Mouse (Mus musculus) lung, embryonic 14.5 days (tissue): Measurements from ENCODE around the gene Msl1. TPM values are rescaled to one million over a fixed set of nuclear protein-coding genes. Genes with fewer than 3 reads are reported as not detected.

Experiments used
- ATAC-seq: fragments of 200-750 bp; cut with Nextera tagmentation; 2 replicates; pipeline ENCODE4 v1.8.0; 2017; ENCODE audit warnings: mild to moderate bottlenecking, moderate TSS enrichment, moderate library complexity; ENCODE audit not compliant: insufficient read depth
- DNase-seq: peaks from one replicate; pipeline ENCODE4 v3.0.0-alpha.2; 2015
- H3K27ac ChIP-seq: fragments of 300-500 bp; sonication (generic); 2 replicates; pipeline ENCODE4 v1.5.1; 2014; ENCODE audit warnings: low read depth, mild to moderate bottlenecking, moderate library complexity
- H3K27me3 ChIP-seq: fragments of 300-500 bp; sonication (generic); 2 replicates; pipeline ENCODE4 v1.6.1; 2014; ENCODE audit warnings: low read length, control low read depth; ENCODE audit not compliant: insufficient read depth
- H3K36me3 ChIP-seq: fragments of 300-500 bp; sonication (generic); 2 replicates; pipeline ENCODE4 v1.6.1; 2014; ENCODE audit warnings: control low read depth; ENCODE audit not compliant: insufficient read depth
- H3K4me1 ChIP-seq: fragments of 300-500 bp; sonication (generic); 2 replicates; pipeline ENCODE4 v1.6.1; 2014; ENCODE audit warnings: antibody characterized with exemption, control low read depth; ENCODE audit not compliant: insufficient read depth
- H3K4me2 ChIP-seq: fragments of 300-500 bp; sonication (generic); 2 replicates; pipeline ENCODE4 v1.6.1; 2014; ENCODE audit warnings: mild to moderate bottlenecking
- H3K4me3 ChIP-seq: fragments of 300-500 bp; sonication (generic); 2 replicates; pipeline ENCODE4 v1.5.1; 2014; ENCODE audit warnings: low read depth, low read length
- H3K9ac ChIP-seq: fragments of 300-500 bp; sonication (generic); 2 replicates; pipeline ENCODE4 v1.6.1; 2014
- H3K9me3 ChIP-seq: fragments of 300-500 bp; sonication (generic); 2 replicates; pipeline ENCODE4 v1.6.1; 2016; ENCODE audit warnings: low read depth, low read length, control low read depth
- CTCF ChIP-seq: IDR thresholded peaks from 2 replicates; pipeline ENCODE4 v1.5.1; 2016; ENCODE audit warnings: antibody characterized with exemption, low read depth
- WGBS: fragments of 180-500 bp; shearing (Covaris S2); extraction: QIAGEN DNeasy Blood & Tissue Kit; methylation state at CpG from one replicate; pipeline ENCODE4 v1.1.7; 2014; 5-methylcytosine and 5-hydroxymethylcytosine counted together
- polyA plus RNA-seq: library from polyadenylated mRNA; unstranded; fragments of >200 nt; fragmentation: Nextera tagmentation; extraction: Ambion mirVana; gene quantifications from 2 replicates; pipeline ENCODE4 v1.2.1, GENCODE M21; 2014

Msl1 gene
- polyA plus RNA-seq, 1 experiment from 2014 or later = 16.3 TPM

DNA sequence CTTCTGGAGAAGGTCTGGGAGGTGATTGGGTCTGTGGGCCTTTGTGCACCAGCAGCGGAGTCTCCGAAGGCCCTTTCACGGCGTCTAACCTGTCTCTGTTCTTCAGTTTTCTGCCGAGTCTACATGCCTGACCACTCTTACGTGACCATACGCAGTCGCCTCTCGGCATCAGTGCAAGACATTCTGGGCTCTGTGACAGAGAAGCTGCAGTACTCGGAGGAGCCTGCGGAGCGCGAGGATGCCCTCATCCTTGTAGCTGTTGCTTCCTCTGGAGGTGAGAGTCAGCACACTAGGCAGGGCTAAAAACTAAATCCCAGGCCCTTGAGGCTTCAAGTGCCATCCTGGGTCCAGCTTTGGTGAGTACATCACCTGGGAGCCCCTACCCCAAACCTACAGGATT, 50.7 kb downstream of the Msl1 start:
- Histone ChIP-seq H3K36me3 (no peaks in the 10 kb centered on the region), H3K4me3 (no peak overlapping the region), H3K4me1 (0 out of 2 replicates have a peak, but pooled peaks cover 16% of the 10 kb centered on the region), H3K27ac (no peak overlapping the region), H3K4me2 (no peak overlapping the region), H3K9ac (no peak overlapping the region), H3K27me3 (no peaks in the 10 kb centered on the region), H3K9me3 (no peaks in the 10 kb centered on the region)
- TF ChIP-seq CTCF = peak; percentile 31; the same call in 1 of the 2 replicates
- DNase-seq = no peak
- 45% methylated on average over 13 of the region's 13 CpGs for WGBS
- no peak for ATAC-seq

- no peaks in the 10 kb centered on the region for H3K36me3 ChIP-seq
- H3K27ac ChIP-seq = no peak overlapping the region
- ATAC-seq = no peak
- H3K4me3 ChIP-seq = no peak overlapping the region
- no peaks in the 10 kb centered on the region for H3K27me3 ChIP-seq
- no peak overlapping the region for H3K9ac ChIP-seq
- WGBS = 49% methylated on average over 19 of the region's 19 CpGs
- H3K4me2 ChIP-seq = no peak overlapping the region
- H3K4me1 ChIP-seq = 0 out of 2 replicates have a peak, but pooled peaks cover 16% of the 10 kb centered on the region
- no peak for DNase-seq
- no peak for TF ChIP-seq CTCF
- H3K9me3 ChIP-seq = no peaks in the 10 kb centered on the region
Observed at GRCm38 (mm10) chr11:98846865-98847604, 51.7 kb downstream of the Msl1 start.

DNA sequence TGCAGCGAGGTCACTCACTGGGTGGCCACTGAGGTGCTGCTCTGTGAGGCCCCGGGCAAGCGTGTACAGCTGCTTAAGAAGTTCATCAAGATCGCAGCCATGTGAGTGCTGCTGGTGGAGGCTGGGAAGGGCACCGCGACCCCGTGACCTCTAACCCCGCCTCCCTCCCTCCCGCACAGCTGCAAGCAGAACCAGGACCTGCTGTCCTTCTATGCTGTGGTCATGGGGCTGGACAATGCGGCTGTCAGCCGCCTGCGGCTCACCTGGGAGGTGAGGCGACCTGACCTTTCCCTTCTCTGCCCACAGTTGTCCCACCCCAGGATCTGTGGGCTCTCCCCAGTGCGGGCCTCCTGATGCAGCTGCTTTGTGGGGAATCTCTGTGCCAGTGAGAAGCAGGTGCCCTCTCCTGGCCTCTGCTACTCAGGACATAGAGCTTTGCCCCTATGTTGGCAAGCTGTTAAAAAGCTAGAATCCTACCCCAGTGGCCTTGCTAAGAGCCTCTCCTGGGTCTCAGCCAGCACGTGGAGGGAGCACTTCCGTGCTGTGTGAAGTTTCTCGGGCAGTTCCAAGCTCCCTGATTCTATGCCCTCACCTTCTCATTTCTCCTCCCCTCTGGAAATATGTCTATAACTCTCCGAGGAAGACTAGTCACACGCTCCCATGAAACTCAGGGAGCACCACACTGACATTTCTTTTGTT, 54.0 kb downstream of the Msl1 start:
- peak; percentile 31 for DNase-seq

GRCm38 (mm10) chr11:98850100-98851093, 55.1 kb downstream of the Msl1 start:
- Histone ChIP-seq H3K27me3 (no peaks in the 10 kb centered on the region), H3K4me3 (0 out of 2 replicates have a peak overlapping the region, but pooled peaks have one; percentile 4), H3K4me1 (0 out of 2 replicates have a peak, but pooled peaks cover 16% of the 10 kb centered on the region), H3K9me3 (no peaks in the 10 kb centered on the region), H3K9ac (no peak overlapping the region; the same call in 1 of the 2 replicates), H3K27ac (no peak overlapping the region), H3K4me2 (0 out of 2 replicates have a peak overlapping the region, but pooled peaks have one; percentile 15), H3K36me3 (no peaks in the 10 kb centered on the region)
- ATAC-seq (no peak), DNase-seq (peak; percentile 49)
- WGBS = 55% methylated on average over 26 of the region's 26 CpGs
- no peak for TF ChIP-seq CTCF

More for the DNA sequence above, 54.0 kb downstream of the Msl1 start:
- no peak overlapping the region for H3K4me3 ChIP-seq
- no peak overlapping the region for H3K27ac ChIP-seq
- H3K4me1 ChIP-seq = 0 out of 2 replicates have a peak, but pooled peaks cover 16% of the 10 kb centered on the region
- H3K4me2 ChIP-seq = no peak overlapping the region; the same call in 1 of the 2 replicates
- no peaks in the 10 kb centered on the region for H3K9me3 ChIP-seq
- no peaks in the 10 kb centered on the region for H3K27me3 ChIP-seq
- H3K9ac ChIP-seq = peak overlapping the region; percentile 23; the same call in 1 of the 2 replicates
- 11% methylated on average over 19 of the region's 19 CpGs for WGBS
- no peak for ATAC-seq
- H3K36me3 ChIP-seq = no peaks in the 10 kb centered on the region
- TF ChIP-seq CTCF = no peak

GRCm38 (mm10) chr11:98854116-98854515, 58.8 kb downstream of the Msl1 start:
- DNase-seq (no peak), ATAC-seq (no peak)
- Histone ChIP-seq H3K27me3 (no peaks in the 10 kb centered on the region), H3K9ac (no peak overlapping the region), H3K9me3 (no peaks in the 10 kb centered on the region), H3K4me2 (no peak overlapping the region), H3K36me3 (no peaks in the 10 kb centered on the region), H3K27ac (no peak overlapping the region), H3K4me1 (0 out of 2 replicates have a peak, but pooled peaks cover 15% of the 10 kb centered on the region), H3K4me3 (no peak overlapping the region)
- WGBS = 76% methylated on average over 8 of the region's 8 CpGs
- no peak for TF ChIP-seq CTCF

DNA sequence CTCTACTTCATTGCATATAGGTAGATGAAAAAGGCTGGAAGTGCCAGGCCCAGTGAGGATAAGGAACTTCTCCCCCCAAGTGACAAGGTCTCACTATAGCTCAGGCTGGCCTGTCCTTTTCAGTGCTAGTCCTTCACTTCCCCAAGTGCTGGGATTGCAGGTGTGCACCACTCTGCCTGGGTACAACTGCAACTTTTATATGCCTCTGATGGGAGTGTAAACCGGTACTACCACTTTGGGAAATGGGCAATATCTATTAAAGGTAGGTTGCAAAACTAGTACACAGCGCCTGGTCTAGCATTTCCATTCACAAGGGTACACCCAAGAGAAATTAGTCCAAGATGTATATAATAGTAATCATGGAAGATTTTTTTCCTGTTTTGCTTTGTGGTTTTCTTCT, 59.3 kb downstream of the Msl1 start:
- 0 out of 2 replicates have a peak, but pooled peaks cover 12% of the 10 kb centered on the region for H3K4me1 ChIP-seq
- H3K9me3 ChIP-seq = no peaks in the 10 kb centered on the region
- WGBS = 91% methylated on average over 2 of the region's 2 CpGs
- no peak for TF ChIP-seq CTCF
- no peak overlapping the region for H3K4me3 ChIP-seq
- H3K9ac ChIP-seq = no peak overlapping the region
- ATAC-seq (no peak), DNase-seq (no peak)
- H3K27ac ChIP-seq = no peak overlapping the region
- no peak overlapping the region for H3K4me2 ChIP-seq
- H3K27me3 ChIP-seq = no peaks in the 10 kb centered on the region
- H3K36me3 ChIP-seq = no peaks in the 10 kb centered on the region

Other genes with a start within 250 kb of the Msl1 start
- 0.14 and 0.32 TPM in 2 replicates for gene Ikzf3, start 249.5 kb upstream of the Msl1 start, polyA plus RNA-seq
- 0.57 TPM in 1 of 2 replicates, not detected in the other for gene Zpbp2, start 244.4 kb upstream of the Msl1 start, polyA plus RNA-seq
- gene Ormdl3, start 208.1 kb upstream of the Msl1 start, polyA plus RNA-seq = 6.6 and 6.9 TPM in 2 replicates
- not detected in 2 replicates for gene Lrrc3c, start 197.2 kb upstream of the Msl1 start, polyA plus RNA-seq
- 1.2 and 1.4 TPM in 2 replicates for gene Gm12355, start 169.9 kb upstream of the Msl1 start, polyA plus RNA-seq
- gene Gsdma3, start 169.2 kb upstream of the Msl1 start, polyA plus RNA-seq = not detected in 2 replicates
- gene Gsdma2, start 148.8 kb upstream of the Msl1 start, polyA plus RNA-seq = not detected in 2 replicates
- gene Gsdma, start 131.2 kb upstream of the Msl1 start, polyA plus RNA-seq = not detected in 2 replicates
- gene Psmd3, start 113.0 kb upstream of the Msl1 start, polyA plus RNA-seq = 152 and 169 TPM in 2 replicates
- gene Csf3, start 94.3 kb upstream of the Msl1 start, polyA plus RNA-seq = not detected in 2 replicates
- 53.0 and 53.5 TPM in 2 replicates for gene Med24, start 66.1 kb upstream of the Msl1 start, polyA plus RNA-seq
- gene Thra, start 54.9 kb upstream of the Msl1 start, polyA plus RNA-seq = 46.8 and 47.1 TPM in 2 replicates
- 1.4 and 1.7 TPM in 2 replicates for gene Nr1d1, start 20.2 kb upstream of the Msl1 start, polyA plus RNA-seq
- gene Casc3, start 9.4 kb downstream of the Msl1 start, polyA plus RNA-seq = 41.0 and 42.8 TPM in 2 replicates
- gene Rapgefl1, start 41.3 kb downstream of the Msl1 start, polyA plus RNA-seq = 1.5 and 2.1 TPM in 2 replicates
- gene Wipf2, start 68.1 kb downstream of the Msl1 start, polyA plus RNA-seq = 4.7 and 5.7 TPM in 2 replicates
- 47.0 and 48.1 TPM in 2 replicates for gene Cdc6, start 112.3 kb downstream of the Msl1 start, polyA plus RNA-seq
- 43.2 and 45.3 TPM in 2 replicates for gene Rara, start 132.3 kb downstream of the Msl1 start, polyA plus RNA-seq
- gene Gjd3, start 187.5 kb downstream of the Msl1 start, polyA plus RNA-seq = 0.31 TPM in 1 of 2 replicates, not detected in the other
- 349 and 364 TPM in 2 replicates for gene Top2a, start 228.7 kb downstream of the Msl1 start, polyA plus RNA-seq
- 404 and 412 TPM in 2 replicates for gene Igfbp4, start 245.7 kb downstream of the Msl1 start, polyA plus RNA-seq